Mouse (Mus musculus) hematopoietic stem cell, adult 5-6 weeks (primary cell): Measurements from ENCODE around the gene Gm12216. TPM values are rescaled to one million over a fixed set of nuclear protein-coding genes. Genes with fewer than 3 reads are reported as not detected.

ENCODE experiments used
- ATAC-seq, 2 experiments: fragments of 125-278 bp in 1 of 2; replicated peaks in 1 of 2; 2 replicates each; pipeline ENCODE4 v1.8.0; 2016 to 2017; ENCODE audit warnings: inconsistent platforms in 2 of 2, mild to moderate bottlenecking in 2 of 2, moderate number of reproducible peaks in 2 of 2, low read depth in 1 of 2, moderate TSS enrichment in 1 of 2; ENCODE audit not compliant: low FRiP score in 2 of 2, poor library complexity in 2 of 2, severe bottlenecking in 2 of 2, insufficient read depth in 1 of 2, low TSS enrichment in 1 of 2
- total RNA-seq: library from RNA; stranded (forward); fragments of 172-1452, 232-1000 nt; gene quantifications from 2 replicates; pipeline ENCODE4 v1.2.3, GENCODE M21; 2017

Gm12216 gene
- 10.5 and 15.1 TPM in 2 replicates for total RNA-seq

DNA sequence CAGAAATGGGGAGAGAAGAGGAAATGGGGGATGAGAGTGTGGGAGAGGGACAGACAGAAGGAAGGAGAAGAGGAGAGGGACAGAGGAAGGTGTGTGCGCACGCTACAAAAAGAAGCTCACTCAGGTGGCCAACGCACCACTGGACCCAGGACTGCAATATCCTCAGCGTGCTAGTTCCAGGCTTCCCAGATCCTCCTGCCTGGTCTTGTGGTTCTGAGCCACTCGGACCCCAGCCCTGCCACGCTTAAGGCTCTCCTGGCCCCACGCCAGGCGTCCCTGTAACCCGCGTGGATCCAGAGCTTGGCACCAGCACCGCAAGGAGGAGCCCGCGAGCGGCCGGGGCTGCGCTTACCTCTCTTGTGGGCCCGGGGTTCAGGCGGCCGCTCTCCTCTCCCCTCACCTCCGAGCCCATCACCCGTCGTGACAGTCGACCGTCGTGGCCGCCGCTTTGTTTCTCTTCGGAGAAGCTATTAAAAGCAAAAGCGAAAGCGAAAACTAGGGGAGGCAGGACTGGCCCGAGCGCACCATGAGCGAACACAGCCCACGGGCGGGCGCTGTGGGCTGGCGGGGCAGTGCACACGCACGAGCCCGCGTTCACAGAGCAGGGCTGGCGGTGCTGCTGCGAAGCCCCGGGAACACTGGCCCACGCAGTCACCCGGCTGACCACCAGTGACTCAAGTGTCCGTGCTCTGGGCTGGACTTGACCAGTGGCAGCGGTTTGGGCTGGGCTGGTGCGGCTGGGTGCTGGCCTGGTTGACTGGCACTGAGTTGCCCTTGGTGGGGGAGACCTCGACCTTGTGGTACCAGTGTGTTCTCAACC is at the start of gene Gm12216:
Gm12216 (minus strand) TSS at position 496 of the 820 bp plus-strand sequence.
- peak; percentile 83 to 85 for ATAC-seq

DNA sequence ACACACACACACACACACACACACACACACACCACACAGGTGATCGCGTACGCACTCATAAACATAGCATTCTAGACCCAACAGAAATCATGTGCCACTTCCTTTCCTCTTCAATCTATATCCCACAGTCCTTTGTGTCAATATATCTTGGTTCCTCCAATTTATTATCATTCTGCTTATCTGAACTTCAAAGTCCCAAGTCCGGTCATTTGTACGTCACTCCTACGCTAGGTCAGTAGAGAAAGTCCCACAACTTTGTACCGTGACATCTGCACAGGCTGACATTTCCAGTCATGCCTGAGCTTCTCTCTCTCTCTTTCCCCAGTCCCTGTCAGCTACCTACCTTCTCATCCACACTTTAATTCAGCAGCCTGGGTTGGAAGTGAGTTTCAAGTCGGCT is 49.6 kb upstream of the Gm12216 start:
- no peak for ATAC-seq

DNA sequence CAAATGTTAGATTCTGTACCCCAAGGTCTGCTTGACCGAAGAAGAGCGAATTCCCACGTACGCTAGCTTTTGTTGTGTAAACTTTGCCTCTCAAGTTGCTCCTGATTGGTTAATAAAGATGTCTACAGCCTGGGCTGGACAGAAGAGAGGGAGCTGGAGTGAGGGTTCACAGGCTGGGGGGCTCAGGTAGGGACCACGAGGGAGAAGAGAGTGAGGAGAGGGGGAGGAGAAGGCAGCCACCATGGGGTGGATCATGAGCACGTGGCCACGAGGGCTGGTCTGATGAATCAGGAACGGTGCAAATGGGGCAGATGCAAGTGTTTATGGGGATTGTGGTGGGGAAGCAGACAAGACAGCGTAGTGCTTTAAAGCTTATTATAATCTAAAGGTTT is 45.5 kb upstream of the Gm12216 start:
- no peak for ATAC-seq

- no peak for ATAC-seq
These were observed 44.9 kb upstream of the Gm12216 start for GRCm38 (mm10) chr11:53903781-53904533.

GRCm38 (mm10) chr11:53902741-53903140 is 43.7 kb upstream of the Gm12216 start:
- ATAC-seq, result no peak

- no peak for ATAC-seq
These were observed 41.9 kb upstream of the Gm12216 start for GRCm38 (mm10) chr11:53900991-53901390.

DNA sequence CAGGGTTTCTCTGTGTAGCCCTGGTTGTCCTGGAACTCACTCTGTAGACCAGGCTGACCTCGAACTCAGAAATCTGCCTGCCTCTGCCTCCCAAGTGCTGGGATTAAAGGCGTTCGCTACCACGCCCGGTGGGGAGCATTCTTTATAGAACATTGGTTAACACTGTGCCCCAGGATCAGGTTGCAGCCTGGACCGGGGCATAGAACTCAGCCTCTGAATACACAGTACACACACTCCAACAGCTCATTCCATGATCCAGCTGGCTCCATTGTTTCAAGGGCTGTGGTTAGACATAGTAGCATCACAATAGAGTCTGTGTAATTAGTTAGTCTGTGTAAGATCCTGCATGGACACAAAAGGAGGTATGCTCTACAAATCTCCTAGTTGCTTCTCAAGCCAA is 40.9 kb upstream of the Gm12216 start:
- ATAC-seq, result no peak

- no peak for ATAC-seq
These were observed 39.9 kb upstream of the Gm12216 start for GRCm38 (mm10) chr11:53899004-53899403.

DNA sequence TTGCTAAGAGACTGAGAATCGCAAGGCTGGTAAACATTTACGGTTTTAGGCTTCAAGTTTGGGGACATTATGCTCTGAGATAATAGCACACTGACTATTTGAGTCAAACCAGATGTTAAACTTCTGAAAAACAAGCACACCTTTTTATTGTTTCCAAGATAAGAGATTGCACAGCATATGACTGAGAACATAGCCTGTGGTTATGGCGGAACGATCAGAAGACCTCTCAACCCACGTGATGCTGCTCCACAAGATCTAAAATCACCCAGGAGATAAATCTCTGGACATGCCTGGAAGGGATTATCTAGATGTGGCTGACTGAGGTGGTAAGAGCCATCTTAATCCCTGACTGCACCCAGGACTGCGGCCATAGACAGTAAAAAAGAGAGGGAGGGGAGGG is 37.9 kb upstream of the Gm12216 start:
- no peak for ATAC-seq

- no peak for ATAC-seq
These were observed 34.4 kb upstream of the Gm12216 start for GRCm38 (mm10) chr11:53893451-53893850.

DNA sequence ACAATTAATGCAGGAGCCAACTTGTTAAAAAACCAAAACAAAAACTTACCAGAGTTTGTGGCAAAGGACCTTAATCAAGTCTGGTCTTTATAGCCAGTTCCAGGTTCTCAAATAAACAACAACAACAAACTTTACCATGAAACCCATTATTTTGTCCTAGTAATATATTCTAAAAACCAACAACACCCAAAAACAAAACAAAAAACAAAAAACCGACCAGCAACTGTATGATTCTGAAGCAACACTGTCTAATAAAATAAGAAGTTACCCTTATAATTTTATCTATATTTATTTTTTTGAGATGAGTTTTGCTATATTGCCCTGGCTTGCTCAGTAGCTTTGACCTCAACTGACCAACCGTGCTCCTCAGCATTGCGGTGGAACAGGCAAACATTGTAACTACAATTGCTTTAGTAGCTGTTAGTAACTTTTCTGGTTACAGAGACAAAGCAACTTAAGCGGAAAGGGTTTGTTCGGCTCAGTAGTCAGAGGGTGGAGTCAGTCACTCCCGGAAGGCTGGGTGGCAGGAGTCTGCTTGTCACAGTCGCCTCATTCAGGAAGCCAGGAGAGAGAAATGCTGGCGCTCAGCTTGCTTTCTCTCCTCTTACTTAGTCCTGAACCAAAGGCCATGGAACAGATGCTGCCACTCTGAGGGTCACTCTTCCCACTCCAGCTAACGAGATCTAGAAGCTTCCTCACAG is 33.8 kb upstream of the Gm12216 start:
- ATAC-seq, result peak; percentile 50 to 51; a peak in 3 of 4 replicates

DNA sequence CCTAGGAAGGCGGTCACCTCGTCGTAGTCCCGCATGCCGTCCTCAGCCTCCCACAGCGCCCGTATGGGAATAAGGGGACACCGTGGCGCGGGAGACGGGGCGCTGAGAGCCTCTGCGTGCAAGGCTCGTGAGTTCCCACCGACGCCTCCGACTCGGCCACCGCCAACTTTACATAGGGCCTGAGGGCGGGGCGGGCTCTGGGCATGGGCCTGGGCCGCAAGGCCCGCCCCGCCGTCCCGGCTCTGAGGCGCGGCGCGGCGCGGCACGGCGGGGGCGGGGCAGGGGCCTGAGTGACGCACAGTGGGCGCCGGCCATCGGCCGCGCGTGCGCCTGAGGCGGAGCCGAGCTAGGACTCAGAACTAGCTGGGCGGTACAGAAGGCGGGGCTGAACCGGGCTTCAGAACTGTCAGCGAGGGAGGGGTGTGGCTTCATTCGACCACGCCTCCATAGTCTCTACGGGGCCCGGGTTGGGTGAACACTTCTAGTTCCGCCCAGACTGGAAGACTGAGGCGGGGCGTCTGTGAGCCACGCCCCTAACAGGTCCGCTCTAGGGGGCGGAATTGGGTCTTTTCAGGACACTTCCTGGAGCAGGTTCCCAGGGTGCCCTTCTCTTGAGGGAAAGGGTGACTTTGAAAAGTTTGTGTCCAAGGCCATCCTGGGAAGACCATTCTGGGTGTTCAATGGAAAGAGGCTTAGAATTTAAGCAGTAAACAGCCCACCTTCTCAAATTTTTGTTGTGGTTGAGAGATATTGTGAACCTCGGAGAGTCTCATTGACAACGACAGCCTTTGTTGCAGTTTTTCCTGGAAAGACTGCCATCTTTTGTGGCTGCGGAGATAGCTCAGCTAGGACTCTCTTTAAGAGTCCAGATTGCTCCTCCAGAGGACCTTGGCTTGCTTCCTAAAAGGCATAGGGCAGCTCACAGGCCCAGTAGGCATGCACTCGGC is 32.7 kb upstream of the Gm12216 start, which contains the start of gene Slc22a5:
Slc22a5 (minus strand) TSS at position 156 of the 947 bp plus-strand sequence.
- ATAC-seq, result peak; percentile 96

DNA sequence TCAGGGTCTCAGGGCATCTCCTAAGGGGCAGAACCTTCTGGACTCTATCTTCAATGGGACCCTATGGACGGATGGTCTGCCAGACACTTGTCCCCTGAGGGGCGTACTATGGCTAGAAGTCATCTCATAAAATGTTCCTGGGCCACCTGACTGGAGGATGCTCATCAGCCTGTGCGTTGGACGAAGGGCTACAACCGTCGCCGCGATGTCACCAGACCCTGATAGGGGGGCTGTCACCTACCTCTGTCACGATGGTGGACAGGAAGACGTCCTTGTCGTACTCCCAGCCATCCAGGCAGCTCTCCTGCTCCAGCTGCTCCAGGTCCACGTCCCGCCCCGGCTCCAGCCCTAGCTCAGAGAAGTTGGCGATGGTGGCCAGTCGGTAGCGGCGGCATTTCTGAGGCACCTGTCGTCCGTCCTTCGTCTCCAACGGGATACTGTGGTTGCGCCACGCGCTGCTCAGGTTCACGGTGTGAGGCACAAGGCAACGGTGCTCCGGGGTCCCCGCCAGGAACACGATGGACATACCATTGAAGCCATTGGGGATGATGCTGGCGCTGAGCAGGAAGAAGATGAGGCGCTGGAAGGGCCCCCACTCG is 31.9 kb upstream of the Gm12216 start:
- peak; percentile 1 to 7; a peak in 2 of 4 replicates for ATAC-seq

GRCm38 (mm10) chr11:53890225-53890624 is 31.2 kb upstream of the Gm12216 start:
- ATAC-seq, result no peak

DNA sequence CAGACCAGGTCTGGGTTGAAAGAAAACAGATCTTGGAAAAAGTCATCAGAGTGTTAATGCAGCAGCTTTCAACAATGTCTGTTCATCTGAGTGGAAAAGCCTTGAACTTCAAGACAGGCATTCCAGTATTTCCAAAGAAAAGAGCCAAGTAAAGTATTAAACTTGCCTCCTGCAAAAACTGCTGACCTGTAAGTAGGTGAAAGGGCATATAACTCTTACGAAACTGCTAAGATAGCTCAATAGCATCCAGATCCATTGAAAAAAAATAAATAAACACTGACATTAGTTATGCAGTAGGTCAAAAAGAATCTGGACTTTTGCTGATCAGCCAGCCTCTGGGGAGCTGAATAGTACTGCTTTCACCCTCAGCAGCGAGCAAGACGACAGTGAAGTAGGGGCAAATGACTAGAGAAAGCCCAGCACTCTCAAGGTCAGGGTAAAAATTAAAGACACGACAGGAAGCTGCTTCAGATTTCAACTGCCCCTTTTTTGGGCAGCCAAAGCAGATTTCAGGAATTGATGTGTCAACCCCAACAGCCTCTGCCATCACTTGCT is 30.1 kb upstream of the Gm12216 start:
- ATAC-seq, result no peak

DNA sequence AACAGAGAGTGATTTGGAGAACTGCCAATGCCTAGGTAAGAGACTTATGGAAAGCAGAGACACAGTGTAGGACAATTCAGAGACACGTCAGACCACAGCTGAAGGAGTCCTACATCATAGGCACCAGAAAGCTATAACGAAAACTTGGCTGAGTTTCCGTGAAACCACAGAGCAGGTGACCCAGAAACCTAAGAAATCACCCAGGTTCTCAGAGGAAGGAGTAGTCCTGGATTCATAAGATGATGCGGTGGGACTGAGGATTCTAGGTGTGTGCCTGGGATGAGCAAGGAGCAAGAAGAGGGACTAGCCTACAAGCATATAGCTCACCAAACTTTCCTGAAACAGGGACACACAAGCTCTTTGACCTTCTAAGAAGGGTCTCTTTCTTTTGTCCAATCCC is 29.2 kb upstream of the Gm12216 start:
- no peak for ATAC-seq
